Mouse (Mus musculus) liver, embryonic 12.5 days (tissue): ENCODE measurements around the gene Trim2. TPM values are rescaled to one million over a fixed set of nuclear protein-coding genes. Genes with fewer than 3 reads are reported as not detected.

Experiments used
- ATAC-seq: fragments of 200-750 bp; cut with Nextera tagmentation; 2 replicates; pipeline ENCODE4 v1.8.0; 2017; ENCODE audit warnings: moderate number of reproducible peaks, mild to moderate bottlenecking, moderate library complexity
- H3K27ac ChIP-seq: fragments of 300-500 bp; sonication (generic); 2 replicates; pipeline ENCODE4 v1.5.1; 2016; ENCODE audit warnings: mild to moderate bottlenecking
- H3K27me3 ChIP-seq: fragments of 300-500 bp; sonication (generic); replicated peaks from 2 replicates; pipeline ENCODE4 v1.6.1; 2016; ENCODE audit warnings: mild to moderate bottlenecking, moderate library complexity
- H3K36me3 ChIP-seq: fragments of 300-500 bp; sonication (generic); 2 replicates; pipeline ENCODE4 v1.6.1; 2016; ENCODE audit warnings: mild to moderate bottlenecking, moderate library complexity
- H3K4me1 ChIP-seq: fragments of 300-500 bp; sonication (generic); 2 replicates; pipeline ENCODE4 v1.6.1; 2016
- H3K4me2 ChIP-seq: fragments of 300-500 bp; sonication (generic); 2 replicates; pipeline ENCODE4 v1.6.1; 2016; ENCODE audit warnings: mild to moderate bottlenecking, moderate library complexity
- H3K4me3 ChIP-seq: fragments of 300-500 bp; sonication (generic); 2 replicates; pipeline ENCODE4 v1.5.1; 2016; ENCODE audit warnings: mild to moderate bottlenecking, moderate library complexity
- H3K9ac ChIP-seq: fragments of 300-500 bp; sonication (generic); 2 replicates; pipeline ENCODE4 v1.6.1; 2016; ENCODE audit warnings: mild to moderate bottlenecking, moderate library complexity
- H3K9me3 ChIP-seq: fragments of 300-500 bp; sonication (generic); replicated peaks from 2 replicates; pipeline ENCODE4 v1.6.1; 2016; ENCODE audit warnings: mild to moderate bottlenecking, moderate library complexity
- WGBS: fragments of 180-500 bp; shearing (Covaris S2); methylation state at CpG from one replicate; pipeline ENCODE4 v1.1.7; 2016; ENCODE audit not compliant: insufficient replicate concordance; 5-methylcytosine and 5-hydroxymethylcytosine counted together
- polyA plus RNA-seq: library from polyadenylated mRNA; unstranded; fragments of >200 nt; fragmentation: Nextera tagmentation; extraction: Ambion mirVana; gene quantifications from 2 replicates; pipeline ENCODE4 v1.2.1, GENCODE M21; 2016

The Trim2 gene
- polyA plus RNA-seq, 1 experiment from 2014 or later, result 4.0 TPM

DNA sequence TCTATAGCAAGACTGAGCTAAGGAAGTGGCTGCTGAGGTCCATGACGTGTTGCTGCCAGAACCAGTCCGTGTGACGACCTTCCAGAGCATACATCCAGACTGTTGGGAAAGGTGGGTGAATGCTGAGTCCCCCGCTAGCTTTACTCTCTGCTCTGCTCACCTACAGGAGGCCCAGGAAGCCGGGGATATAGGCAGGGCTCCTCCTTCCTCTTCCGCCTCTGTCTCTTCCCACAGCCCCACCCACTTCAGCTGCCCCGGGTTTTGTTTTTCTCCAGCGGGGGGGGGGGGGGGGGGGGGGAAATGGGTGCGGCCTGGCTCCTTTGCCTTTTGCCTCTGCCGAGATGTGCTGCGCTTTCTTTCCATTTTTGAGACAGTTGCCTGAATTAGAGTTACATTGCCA lies 30.9 kb upstream of the Trim2 start:
- 21% methylated on average over 9 of the region's 11 CpGs for WGBS
- ATAC-seq, result 0 out of 2 replicates have a peak, but pooled peaks have one; percentile 24
- Histone ChIP-seq H3K4me1 (peaks cover 18% of the 10 kb centered on the region), H3K27ac (no peak overlapping the region), H3K4me3 (no peak overlapping the region), H3K4me2 (peak overlapping the region; percentile 38), H3K9me3 (no peaks in the 10 kb centered on the region), H3K27me3 (peaks cover 30% of the 10 kb centered on the region), H3K36me3 (no peaks in the 10 kb centered on the region), H3K9ac (no peak overlapping the region)

- no peak overlapping the region for H3K27ac ChIP-seq
- no peak for ATAC-seq
- no peak overlapping the region for H3K4me2 ChIP-seq
- no peak overlapping the region for H3K9ac ChIP-seq
- H3K27me3 ChIP-seq, result peaks cover 31% of the 10 kb centered on the region
- WGBS, result 82% methylated on average over 12 of the region's 12 CpGs
- peaks cover 18% of the 10 kb centered on the region for H3K4me1 ChIP-seq
- no peaks in the 10 kb centered on the region for H3K36me3 ChIP-seq
- no peaks in the 10 kb centered on the region for H3K9me3 ChIP-seq
- H3K4me3 ChIP-seq, result no peak overlapping the region
Measured at GRCm38 (mm10) chr3:84336342-84336741, 29.7 kb upstream of the Trim2 start.

DNA sequence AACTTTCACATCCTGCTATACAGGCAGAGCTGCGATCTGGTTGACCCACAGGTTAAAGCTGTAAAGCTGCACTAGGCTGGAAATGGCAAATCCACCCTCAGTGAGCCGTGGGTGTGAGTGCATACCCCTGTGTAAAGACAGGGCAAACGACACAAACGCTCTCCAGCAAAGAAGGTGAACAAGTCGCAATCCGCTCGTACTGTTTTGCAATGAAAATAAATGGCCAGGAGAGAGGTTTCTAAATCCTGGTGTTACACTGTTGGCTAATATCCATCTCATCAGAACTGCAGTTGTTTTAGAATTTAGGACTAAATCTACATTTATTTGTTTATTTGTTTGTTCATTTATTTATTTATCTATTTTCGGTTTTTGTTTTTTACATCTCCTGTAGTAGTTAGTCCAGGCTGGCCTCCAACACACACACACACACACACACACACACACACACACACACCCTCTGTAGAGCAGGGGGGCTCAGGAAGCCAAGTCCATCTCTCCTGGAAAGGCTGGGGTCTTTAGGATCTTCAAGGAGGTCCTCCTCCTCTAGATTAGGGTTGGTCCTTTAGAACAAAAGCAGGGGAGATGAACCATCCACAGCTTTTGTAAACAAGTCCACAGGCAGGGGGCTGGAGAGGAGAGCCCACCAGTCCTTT lies 28.9 kb upstream of the Trim2 start:
- WGBS, result 64% methylated on average over 8 of the region's 8 CpGs
- Histone ChIP-seq H3K9ac (no peak overlapping the region), H3K9me3 (no peaks in the 10 kb centered on the region), H3K4me1 (peaks cover 18% of the 10 kb centered on the region), H3K4me2 (no peak overlapping the region), H3K36me3 (no peaks in the 10 kb centered on the region), H3K4me3 (no peak overlapping the region), H3K27ac (no peak overlapping the region), H3K27me3 (peaks cover 31% of the 10 kb centered on the region)
- ATAC-seq, result no peak

GRCm38 (mm10) chr3:84334771-84335420 lies 28.2 kb upstream of the Trim2 start:
- H3K36me3 ChIP-seq, result no peaks in the 10 kb centered on the region
- no peaks in the 10 kb centered on the region for H3K9me3 ChIP-seq
- peaks cover 31% of the 10 kb centered on the region for H3K27me3 ChIP-seq
- peak overlapping the region; percentile 32 for H3K4me2 ChIP-seq
- 29% methylated on average over 20 of the region's 20 CpGs for WGBS
- H3K4me1 ChIP-seq, result peaks cover 18% of the 10 kb centered on the region
- no peak overlapping the region for H3K27ac ChIP-seq
- ATAC-seq, result no peak
- no peak overlapping the region for H3K4me3 ChIP-seq
- no peak overlapping the region for H3K9ac ChIP-seq

DNA sequence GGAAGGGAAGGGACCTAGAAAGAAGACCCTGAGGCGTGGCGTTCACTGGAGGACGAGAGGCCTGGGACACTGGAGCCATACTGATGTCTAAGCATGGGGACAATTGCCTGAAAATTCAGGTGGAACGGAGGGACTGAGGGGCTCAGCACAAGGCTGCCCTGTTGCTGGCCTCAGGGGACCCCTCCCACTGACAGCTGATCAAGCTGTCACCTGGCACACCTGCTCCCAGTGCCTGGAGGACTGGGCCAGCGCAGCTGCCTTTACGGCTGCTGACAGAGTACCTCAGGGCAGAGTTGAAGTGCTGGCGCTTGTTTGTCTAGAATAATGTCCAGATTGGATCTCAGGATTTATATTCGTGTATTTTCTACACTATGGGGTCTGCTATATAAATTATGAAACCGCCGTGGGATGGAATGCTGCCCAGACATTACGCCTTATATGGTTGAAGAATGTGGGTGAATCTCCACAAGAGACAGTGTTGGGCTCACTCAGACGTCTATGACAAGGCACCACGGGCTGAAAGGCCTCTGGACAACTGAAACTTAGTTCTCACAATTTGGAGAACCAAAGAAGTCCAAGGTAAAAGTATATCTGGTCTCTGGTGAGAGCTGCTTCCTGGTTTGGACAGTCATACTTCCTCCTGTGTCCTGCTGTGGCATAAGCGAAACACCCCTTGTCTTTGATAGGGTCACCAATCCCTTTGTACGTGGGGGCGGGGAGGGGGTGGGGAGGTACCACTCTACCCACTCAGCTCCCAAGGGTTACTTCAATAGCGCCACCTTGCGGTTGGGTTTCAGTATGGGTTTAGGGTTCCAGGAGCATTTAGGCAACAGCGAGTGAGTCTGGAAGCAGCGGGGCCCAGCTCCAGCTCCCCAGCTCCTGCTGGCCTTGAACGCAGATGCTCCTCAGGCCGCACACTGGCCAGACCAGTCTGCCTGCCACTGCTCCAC lies 27.0 kb upstream of the Trim2 start:
- Histone ChIP-seq H3K4me1 (peaks cover 18% of the 10 kb centered on the region), H3K4me2 (peak overlapping the region; percentile 18; the same call in 1 of the 2 replicates), H3K9me3 (no peaks in the 10 kb centered on the region), H3K27ac (no peak overlapping the region), H3K4me3 (no peak overlapping the region), H3K9ac (no peak overlapping the region), H3K27me3 (peaks cover 31% of the 10 kb centered on the region), H3K36me3 (no peaks in the 10 kb centered on the region)
- no peak; the same call in 1 of the 2 replicates for ATAC-seq
- WGBS, result 42% methylated on average over 22 of the region's 22 CpGs

- Histone ChIP-seq H3K27me3 (peaks cover 33% of the 10 kb centered on the region), H3K9ac (no peak overlapping the region), H3K4me3 (no peak overlapping the region), H3K36me3 (no peaks in the 10 kb centered on the region), H3K27ac (no peak overlapping the region), H3K9me3 (no peaks in the 10 kb centered on the region), H3K4me1 (peaks cover 14% of the 10 kb centered on the region), H3K4me2 (no peak overlapping the region)
- WGBS, result 57% methylated on average over 2 of the region's 2 CpGs
- no peak for ATAC-seq
Measured at GRCm38 (mm10) chr3:84330210-84330609, 23.5 kb upstream of the Trim2 start.

DNA sequence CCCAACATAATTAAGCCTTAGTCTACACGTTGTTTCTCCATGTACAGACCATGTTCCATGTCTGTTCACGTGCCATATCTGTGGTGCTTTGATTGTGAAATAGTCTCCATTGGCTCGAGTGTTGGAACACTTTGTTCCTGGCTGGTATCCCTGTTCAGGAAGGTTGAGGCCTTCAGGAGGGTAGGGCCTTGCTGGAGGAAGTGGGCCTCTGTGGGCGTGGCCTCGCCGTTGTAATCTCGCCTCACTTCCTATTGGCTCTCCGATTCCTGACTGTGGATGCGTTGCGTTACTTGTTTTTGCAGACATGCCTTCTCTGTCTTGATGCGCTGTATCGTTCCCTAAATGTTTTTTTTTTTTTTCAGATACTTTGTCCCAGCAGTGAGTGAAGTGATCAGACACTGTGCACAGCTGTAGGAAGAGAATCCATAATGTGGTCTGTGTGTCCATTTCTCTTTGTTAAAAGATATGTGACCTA lies 18.3 kb upstream of the Trim2 start:
- 44% methylated on average over 12 of the region's 12 CpGs for WGBS
- no peaks in the 10 kb centered on the region for H3K36me3 ChIP-seq
- peak overlapping the region; percentile 12; the same call in 1 of the 2 replicates for H3K4me3 ChIP-seq
- peak overlapping the region; percentile 51 for H3K4me2 ChIP-seq
- peaks cover 4% of the 10 kb centered on the region; the same call in 1 of the 2 replicates for H3K27me3 ChIP-seq
- peak; percentile 78 for ATAC-seq
- peak overlapping the region; percentile 20 for H3K27ac ChIP-seq
- H3K9me3 ChIP-seq, result no peaks in the 10 kb centered on the region
- H3K9ac ChIP-seq, result no peak overlapping the region
- H3K4me1 ChIP-seq, result peaks cover 20% of the 10 kb centered on the region

- Histone ChIP-seq H3K27ac (peak overlapping the region; percentile 20), H3K36me3 (no peaks in the 10 kb centered on the region), H3K9ac (0 out of 2 replicates have a peak overlapping the region, but pooled peaks have one; percentile 20), H3K4me2 (peak overlapping the region; percentile 51), H3K4me1 (peaks cover 20% of the 10 kb centered on the region), H3K4me3 (peak overlapping the region; percentile 12), H3K9me3 (no peaks in the 10 kb centered on the region), H3K27me3 (peaks cover 4% of the 10 kb centered on the region; the same call in 1 of the 2 replicates)
- WGBS, result 11% methylated on average over 3 of the region's 3 CpGs
- ATAC-seq, result peak; percentile 68
Measured at GRCm38 (mm10) chr3:84324478-84324877, 17.8 kb upstream of the Trim2 start.

DNA sequence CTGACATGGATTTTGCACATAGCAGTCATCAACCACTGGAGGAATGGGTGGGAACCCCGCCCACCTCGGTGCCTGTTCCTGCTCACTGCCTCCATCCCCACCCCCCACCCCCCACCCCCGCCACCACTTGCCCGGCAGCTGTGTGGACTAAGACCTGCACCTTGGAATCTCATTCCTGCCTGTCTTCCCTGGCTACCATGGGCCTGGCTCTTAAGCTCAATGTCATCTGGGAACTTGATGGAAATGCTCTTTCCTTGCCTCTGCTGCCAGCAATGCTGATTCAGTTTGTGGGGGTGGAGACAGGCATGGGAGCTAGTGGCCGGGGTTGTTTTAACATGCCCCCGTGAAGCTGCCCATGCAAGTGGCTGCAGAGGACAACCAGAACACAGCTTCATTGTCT lies 17.3 kb upstream of the Trim2 start:
- Histone ChIP-seq H3K9me3 (no peaks in the 10 kb centered on the region), H3K4me1 (peaks cover 20% of the 10 kb centered on the region), H3K27me3 (0 out of 2 replicates have a peak, but pooled peaks cover 4% of the 10 kb centered on the region), H3K4me2 (peak overlapping the region; percentile 51), H3K27ac (peak overlapping the region; percentile 20), H3K4me3 (peak overlapping the region; percentile 12; the same call in 1 of the 2 replicates), H3K9ac (no peak overlapping the region), H3K36me3 (no peaks in the 10 kb centered on the region)
- 42% methylated on average over 6 of the region's 6 CpGs for WGBS
- ATAC-seq, result no peak

DNA sequence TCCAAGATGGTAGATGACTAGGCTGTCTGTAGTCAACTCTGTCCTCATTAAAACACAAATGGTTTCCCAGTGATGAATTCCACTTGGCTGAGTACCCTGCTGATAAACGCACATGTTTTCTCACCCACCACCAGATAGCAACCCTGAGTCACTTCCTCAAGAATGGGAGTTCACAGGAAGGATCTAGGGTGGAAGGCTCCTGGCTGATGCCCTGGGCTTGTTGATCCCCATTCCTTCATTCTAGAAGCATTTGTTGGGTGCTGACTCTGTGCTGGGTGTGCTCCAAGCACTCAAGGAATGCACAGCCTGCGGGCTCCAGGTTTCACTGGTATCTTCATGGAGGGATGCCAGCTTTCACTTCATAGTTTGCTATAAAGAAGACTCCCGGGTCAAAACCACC lies 12.8 kb upstream of the Trim2 start:
- no peaks in the 10 kb centered on the region for H3K27me3 ChIP-seq
- ATAC-seq, result no peak
- H3K27ac ChIP-seq, result no peak overlapping the region
- H3K4me1 ChIP-seq, result peaks cover 23% of the 10 kb centered on the region
- no peaks in the 10 kb centered on the region for H3K9me3 ChIP-seq
- WGBS, result 58% methylated on average over 3 of the region's 3 CpGs
- H3K4me2 ChIP-seq, result no peak overlapping the region
- no peak overlapping the region for H3K4me3 ChIP-seq
- no peak overlapping the region for H3K9ac ChIP-seq
- H3K36me3 ChIP-seq, result no peaks in the 10 kb centered on the region

DNA sequence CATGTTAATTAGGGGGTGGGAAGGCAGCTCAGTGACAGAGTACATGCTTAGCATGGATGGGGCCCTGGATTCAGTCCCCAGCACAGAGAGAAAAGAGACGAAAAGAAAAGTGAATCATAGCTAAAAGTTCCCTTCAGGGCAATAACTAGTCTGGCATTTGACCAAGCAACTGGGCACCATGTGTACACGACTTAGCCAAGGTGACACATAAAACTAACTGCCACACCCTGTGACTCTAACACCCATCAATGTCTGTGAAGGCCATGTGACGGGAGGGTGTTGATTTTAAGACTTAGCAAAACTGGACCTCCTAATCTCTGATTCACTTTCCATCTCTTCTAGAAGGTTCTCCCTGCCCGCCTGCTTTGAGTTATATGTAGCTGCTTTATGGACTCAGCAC lies 12.2 kb upstream of the Trim2 start:
- 76% methylated on average over 4 of the region's 4 CpGs for WGBS
- no peaks in the 10 kb centered on the region for H3K36me3 ChIP-seq
- H3K27ac ChIP-seq, result no peak overlapping the region
- no peaks in the 10 kb centered on the region for H3K9me3 ChIP-seq
- H3K9ac ChIP-seq, result no peak overlapping the region
- no peaks in the 10 kb centered on the region for H3K27me3 ChIP-seq
- H3K4me3 ChIP-seq, result no peak overlapping the region
- no peak for ATAC-seq
- peaks cover 17% of the 10 kb centered on the region for H3K4me1 ChIP-seq
- H3K4me2 ChIP-seq, result no peak overlapping the region
